In the genomic region with DNA sequence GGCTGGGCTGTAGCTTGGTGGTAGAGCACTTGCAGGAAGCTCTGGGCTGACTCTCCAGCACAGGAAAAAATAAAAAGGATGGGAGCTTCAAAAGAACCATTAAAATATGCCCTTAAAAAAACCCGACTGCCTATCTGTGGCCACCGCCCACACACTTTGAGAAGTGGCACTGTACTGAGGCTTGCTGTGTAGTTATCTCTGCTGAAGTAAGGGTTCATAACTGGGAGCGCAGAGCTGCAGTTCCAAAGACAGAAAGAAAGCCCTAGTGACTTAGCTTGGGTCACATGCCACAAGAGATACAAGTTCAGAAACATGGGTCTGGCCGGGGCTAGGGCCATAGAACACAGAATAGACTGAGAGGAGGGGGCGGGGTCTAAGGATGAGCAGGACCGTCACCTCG, we compare ENCODE assay signal across 9 mouse cellular contexts. TPM values are rescaled to one million over a fixed set of nuclear protein-coding genes. Genes with fewer than 3 reads are reported as not detected.
DNase-seq lines count a peak whose midpoint lies in the region; ATAC-seq lines count a peak whose summit lies in the region.
"Had no signal": no experiment of that assay in that cellular context is flagged by ENCODE, and none has a peak within 500 bp of the region (broad histone marks: within the 10 kb centered on the region; RNA-seq: fewer than 3 reads in every experiment).

No protein-coding gene starts in this region.

- 77% methylated on average over 7 of the region's 7 CpGs for WGBS in forebrain, embryonic 13.5 days
- 91% methylated on average over 7 of the region's 7 CpGs for WGBS in forebrain, embryonic 10.5 days
- WGBS in limb, embryonic 15.5 days = 80% methylated on average over 7 of the region's 7 CpGs
- WGBS in limb, embryonic 10.5 days = 91% methylated on average over 7 of the region's 7 CpGs
- 74% methylated on average over 7 of the region's 7 CpGs for WGBS in forebrain, embryonic 16.5 days
- 69% methylated on average over 7 of the region's 7 CpGs for WGBS in neural tube, embryonic 15.5 days

- ATAC-seq in forebrain, embryonic 13.5 days = no peak
- ATAC-seq in limb, embryonic 15.5 days (ENCODE audit: insufficient number of reproducible peaks, low FRiP score, low TSS enrichment, low read depth) = no peak
- no peak for ATAC-seq in forebrain, embryonic 16.5 days
- no peak for ATAC-seq in neural tube, embryonic 15.5 days (ENCODE audit: low FRiP score)

- no peak overlapping the region; the same call in 1 of the 2 replicates for H3K4me2 ChIP-seq in forebrain, embryonic 13.5 days
- H3K4me2 ChIP-seq in limb, embryonic 15.5 days = no peak overlapping the region
- no peak overlapping the region for H3K4me2 ChIP-seq in forebrain, embryonic 16.5 days (ENCODE audit: low read length)
- H3K4me2 ChIP-seq in neural tube, embryonic 15.5 days = peak overlapping the region; percentile 25
- H3K4me2 ChIP-seq: midbrain, embryonic 12.5 days had no signal

- peak overlapping the region; percentile 22; the same call in 1 of the 2 replicates for H3K27ac ChIP-seq in forebrain, embryonic 13.5 days
- H3K27ac ChIP-seq in forebrain, embryonic 10.5 days = no peak overlapping the region
- peak overlapping the region; percentile 34; the same call in 1 of the 2 replicates for H3K27ac ChIP-seq in limb, embryonic 15.5 days
- H3K27ac ChIP-seq in limb, embryonic 10.5 days = no peak overlapping the region
- peak overlapping the region; percentile 56 for H3K27ac ChIP-seq in forebrain, embryonic 16.5 days (ENCODE audit: low read length)
- 0 out of 2 replicates have a peak overlapping the region, but pooled peaks have one; percentile 7 for H3K27ac ChIP-seq in neural tube, embryonic 15.5 days (replicated peaks)
- H3K27ac ChIP-seq: midbrain, embryonic 12.5 days had no signal

- no peaks in the 10 kb centered on the region for H3K9me3 ChIP-seq in forebrain, embryonic 13.5 days (replicated peaks)
- no peaks in the 10 kb centered on the region for H3K9me3 ChIP-seq in forebrain, embryonic 10.5 days
- no peaks in the 10 kb centered on the region for H3K9me3 ChIP-seq in limb, embryonic 15.5 days
- no peaks in the 10 kb centered on the region for H3K9me3 ChIP-seq in limb, embryonic 10.5 days (replicated peaks)
- no peaks in the 10 kb centered on the region for H3K9me3 ChIP-seq in forebrain, embryonic 16.5 days (ENCODE audit: control insufficient read depth, low read length)
- H3K9me3 ChIP-seq in neural tube, embryonic 15.5 days (replicated peaks) = no peaks in the 10 kb centered on the region
- H3K9me3 ChIP-seq: midbrain, embryonic 12.5 days had no signal

- peaks cover 16% of the 10 kb centered on the region for H3K36me3 ChIP-seq in forebrain, embryonic 13.5 days (ENCODE audit: poor library complexity, severe bottlenecking)
- H3K36me3 ChIP-seq in forebrain, embryonic 10.5 days (replicated peaks) = peaks cover 24% of the 10 kb centered on the region
- peaks cover 10% of the 10 kb centered on the region; the same call in 1 of the 2 replicates for H3K36me3 ChIP-seq in limb, embryonic 15.5 days
- H3K36me3 ChIP-seq in limb, embryonic 10.5 days = peaks cover 23% of the 10 kb centered on the region
- H3K36me3 ChIP-seq in forebrain, embryonic 16.5 days (ENCODE audit: control insufficient read depth, insufficient read depth) = peaks cover 2% of the 10 kb centered on the region; the same call in 1 of the 2 replicates
- H3K36me3 ChIP-seq in neural tube, embryonic 15.5 days = 0 out of 2 replicates have a peak, but pooled peaks cover 3% of the 10 kb centered on the region
- H3K36me3 ChIP-seq: midbrain, embryonic 12.5 days had no signal

- no peak overlapping the region for H3K9ac ChIP-seq in forebrain, embryonic 13.5 days
- H3K9ac ChIP-seq in limb, embryonic 15.5 days = no peak overlapping the region
- no peak overlapping the region for H3K9ac ChIP-seq in forebrain, embryonic 16.5 days (replicated peaks; ENCODE audit: low read depth, low read length)
- no peak overlapping the region for H3K9ac ChIP-seq in neural tube, embryonic 15.5 days (replicated peaks)
- H3K9ac ChIP-seq: midbrain, embryonic 12.5 days had no signal

- H3K27me3 ChIP-seq in forebrain, embryonic 13.5 days = no peaks in the 10 kb centered on the region
- no peaks in the 10 kb centered on the region for H3K27me3 ChIP-seq in forebrain, embryonic 10.5 days (ENCODE audit: poor library complexity, severe bottlenecking)
- H3K27me3 ChIP-seq in limb, embryonic 15.5 days = no peaks in the 10 kb centered on the region
- H3K27me3 ChIP-seq in limb, embryonic 10.5 days (ENCODE audit: low read depth, poor library complexity, severe bottlenecking) = no peaks in the 10 kb centered on the region
- no peaks in the 10 kb centered on the region for H3K27me3 ChIP-seq in forebrain, embryonic 16.5 days (replicated peaks; ENCODE audit: control insufficient read depth, insufficient read depth, low read length)
- no peaks in the 10 kb centered on the region for H3K27me3 ChIP-seq in neural tube, embryonic 15.5 days (replicated peaks)
- H3K27me3 ChIP-seq: midbrain, embryonic 12.5 days had no signal

- H3K4me1 ChIP-seq in forebrain, embryonic 13.5 days = peaks cover 46% of the 10 kb centered on the region
- H3K4me1 ChIP-seq in forebrain, embryonic 10.5 days = peaks cover 66% of the 10 kb centered on the region
- peaks cover 68% of the 10 kb centered on the region for H3K4me1 ChIP-seq in limb, embryonic 15.5 days
- H3K4me1 ChIP-seq in limb, embryonic 10.5 days = peaks cover 61% of the 10 kb centered on the region
- peaks cover 44% of the 10 kb centered on the region for H3K4me1 ChIP-seq in forebrain, embryonic 16.5 days (replicated peaks; ENCODE audit: control insufficient read depth, insufficient read depth, low read length)
- H3K4me1 ChIP-seq in neural tube, embryonic 15.5 days = peaks cover 77% of the 10 kb centered on the region

- H3K4me3 ChIP-seq in forebrain, embryonic 13.5 days = no peak overlapping the region
- no peak overlapping the region for H3K4me3 ChIP-seq in forebrain, embryonic 10.5 days
- H3K4me3 ChIP-seq in limb, embryonic 15.5 days = no peak overlapping the region
- H3K4me3 ChIP-seq in limb, embryonic 10.5 days = no peak overlapping the region
- H3K4me3 ChIP-seq in forebrain, embryonic 16.5 days (replicated peaks; ENCODE audit: low read length) = no peak overlapping the region
- H3K4me3 ChIP-seq in neural tube, embryonic 15.5 days (replicated peaks) = no peak overlapping the region
- H3K4me3 ChIP-seq: midbrain, embryonic 12.5 days had no signal

- no peak for DNase-seq in forebrain, embryonic 10.5 days (ENCODE audit: extremely low spot score, low spot score)
- no peak for DNase-seq in limb, embryonic 10.5 days (ENCODE audit: low spot score)
- no peak for DNase-seq in kidney, postnatal 36 days
- DNase-seq in embryo, embryonic 10.5 days (ENCODE audit: low spot score) = no peak

RNA-seq across cellular contexts. Expression of gene 2310022B05Rik, which starts 5.2 kb away (rescaled TPM):
- 18.0 and 19.2 TPM in 2 replicates for polyA plus RNA-seq in forebrain, embryonic 13.5 days (2015; fragmentation: Nextera tagmentation; extraction: Ambion mirVana)
- 17.9 and 18.2 TPM in 2 replicates for polyA plus RNA-seq in forebrain, embryonic 10.5 days (2016; fragmentation: Nextera tagmentation; extraction: Ambion mirVana)
- polyA plus RNA-seq in limb, embryonic 15.5 days (2015; fragmentation: Nextera tagmentation; extraction: Ambion mirVana) = 34.2 and 36.6 TPM in 2 replicates
- polyA plus RNA-seq in limb, embryonic 10.5 days (2016; fragmentation: Nextera tagmentation; extraction: Ambion mirVana) = 22.7 and 23.5 TPM in 2 replicates
- 26.0 and 29.4 TPM in 2 replicates for polyA plus RNA-seq in forebrain, embryonic 16.5 days (2015; fragmentation: Nextera tagmentation; extraction: Ambion mirVana)
- polyA plus RNA-seq in neural tube, embryonic 15.5 days (2015; fragmentation: Nextera tagmentation; extraction: Ambion mirVana) = 15.4 and 16.1 TPM in 2 replicates

Comparison
In these comparisons a context has a peak if more than half of its experiments do, and no peak if none do; other contexts are left out.
1. H3K27ac ChIP-seq: peak in forebrain, embryonic 13.5 days (single experiment), limb, embryonic 15.5 days (single experiment), forebrain, embryonic 16.5 days (single experiment) and neural tube, embryonic 15.5 days (single experiment); none in forebrain, embryonic 10.5 days (single experiment) and limb, embryonic 10.5 days (single experiment).